Mouse (Mus musculus) spleen, postnatal 14 days (tissue): ENCODE data around the gene Ndufaf3.

Experiments
- DNase-seq, 2 experiments: peaks; one replicate each; pipeline ENCODE4 v3.0.0; 2021 to 2022; ENCODE audit warnings: low spot score in 2 of 2

Ndufaf3 gene

GRCm38 (mm10) chr9:108573774-108574690 is 6.8 kb upstream of the Ndufaf3 start:
- DNase-seq = peak in 1 of 2 experiments; percentile 56

- no peak for DNase-seq
Observed at GRCm38 (mm10) chr9:108572321-108572720, 5.1 kb upstream of the Ndufaf3 start.

GRCm38 (mm10) chr9:108571401-108571973 is 4.3 kb upstream of the Ndufaf3 start:
- DNase-seq = no peak

GRCm38 (mm10) chr9:108570207-108570896 is 3.1 kb upstream of the Ndufaf3 start:
- DNase-seq = peak; percentile 79 to 87

GRCm38 (mm10) chr9:108569381-108570206 is 2.4 kb upstream of the Ndufaf3 start, which contains the start of gene Dalrd3:
Gene Dalrd3, plus strand, starts transcription at chr9:108569886.
- peak; percentile 73 to 78 for DNase-seq

- DNase-seq = no peak
Observed at GRCm38 (mm10) chr9:108568511-108568921, 1.3 kb upstream of the Ndufaf3 start.

- no peak for DNase-seq
Observed at GRCm38 (mm10) chr9:108567931-108568419, 741 bp upstream of the Ndufaf3 start.

GRCm38 (mm10) chr9:108565881-108566814 is 1.1 kb downstream of the Ndufaf3 start:
- no peak for DNase-seq

- no peak for DNase-seq
Observed at GRCm38 (mm10) chr9:108564131-108564530, 3.1 kb downstream of the Ndufaf3 start.

GRCm38 (mm10) chr9:108563671-108564070 is 3.6 kb downstream of the Ndufaf3 start:
- DNase-seq = no peak

GRCm38 (mm10) chr9:108560227-108560841 is 6.9 kb downstream of the Ndufaf3 start, which contains the start of gene Impdh2:
Gene Impdh2, plus strand, starts transcription at chr9:108560286.
- DNase-seq = peak; percentile 88 to 93

- no peak for DNase-seq
Observed at GRCm38 (mm10) chr9:108559169-108559568, 8.1 kb downstream of the Ndufaf3 start.

- DNase-seq = no peak
Observed at GRCm38 (mm10) chr9:108546875-108547274, 20.4 kb downstream of the Ndufaf3 start.

- no peak for DNase-seq
Observed at GRCm38 (mm10) chr9:108545986-108546385, 21.2 kb downstream of the Ndufaf3 start.

- DNase-seq = no peak
Observed at GRCm38 (mm10) chr9:108540846-108541245, 26.4 kb downstream of the Ndufaf3 start.

- DNase-seq = no peak
Observed at GRCm38 (mm10) chr9:108531496-108531895, 35.7 kb downstream of the Ndufaf3 start.

- DNase-seq = no peak
Observed at GRCm38 (mm10) chr9:108530954-108531353, 36.3 kb downstream of the Ndufaf3 start.

GRCm38 (mm10) chr9:108525400-108525799 is 41.8 kb downstream of the Ndufaf3 start:
- no peak for DNase-seq

- no peak for DNase-seq
Observed at GRCm38 (mm10) chr9:108523341-108523740, 43.9 kb downstream of the Ndufaf3 start.

GRCm38 (mm10) chr9:108521604-108522003 is 45.6 kb downstream of the Ndufaf3 start:
- DNase-seq = no peak
